Mouse (Mus musculus): ENCODE measurements at regions not wholly inside any gene's neighbourhood (a gene's known extent, or its start where the extent isn't known, plus 50 kb on each side); places are given as distances from the start of the nearest gene placed in this dataset.

- DNase-seq (ENCODE audit: low spot score) = no peak
These were observed 51.5 kb upstream of the Stmnd1 start for GRCm38 (mm10) chr13:46222031-46222430.

GRCm38 (mm10) chr13:46218101-46218701 lies 55.3 kb upstream of the Stmnd1 start:
- DNase-seq (ENCODE audit: low spot score) = no peak

GRCm38 (mm10) chr13:46216954-46217838 lies 56.3 kb upstream of the Stmnd1 start:
- no peak for DNase-seq (ENCODE audit: low spot score)

- no peak for DNase-seq (ENCODE audit: low spot score)
These were observed 70.0 kb upstream of the Stmnd1 start for GRCm38 (mm10) chr13:46203551-46203950.

- DNase-seq (ENCODE audit: low spot score) = no peak
These were observed 70.9 kb upstream of the Stmnd1 start for GRCm38 (mm10) chr13:46202586-46202985.

- no peak for DNase-seq (ENCODE audit: low spot score)
These were observed 72.4 kb upstream of the Stmnd1 start for GRCm38 (mm10) chr13:46201029-46201599.

GRCm38 (mm10) chr13:46193131-46193530 lies 80.4 kb upstream of the Stmnd1 start:
- DNase-seq (ENCODE audit: low spot score) = no peak

- DNase-seq (ENCODE audit: low spot score) = no peak
These were observed 83.8 kb upstream of the Stmnd1 start for GRCm38 (mm10) chr13:46189726-46190125.

GRCm38 (mm10) chr13:46182851-46183250 lies 90.7 kb upstream of the Stmnd1 start:
- DNase-seq (ENCODE audit: low spot score) = no peak

- DNase-seq (ENCODE audit: low spot score) = no peak
These were observed 92.9 kb upstream of the Stmnd1 start for GRCm38 (mm10) chr13:46180606-46181133.

- DNase-seq (ENCODE audit: low spot score) = no peak
These were observed 93.6 kb upstream of the Stmnd1 start for GRCm38 (mm10) chr13:46179916-46180315.

GRCm38 (mm10) chr13:46173103-46173502 lies 100.4 kb upstream of the Stmnd1 start:
- no peak for DNase-seq (ENCODE audit: low spot score)

- peak; percentile 35 for DNase-seq (ENCODE audit: low spot score)
These were observed 111.5 kb upstream of the Stmnd1 start for GRCm38 (mm10) chr13:46162025-46162374.

GRCm38 (mm10) chr13:46161261-46162024 lies 112.1 kb upstream of the Stmnd1 start:
- DNase-seq (ENCODE audit: low spot score) = no peak

- no peak for DNase-seq (ENCODE audit: low spot score)
These were observed 114.2 kb upstream of the Stmnd1 start for GRCm38 (mm10) chr13:46159354-46159753.

- DNase-seq (ENCODE audit: low spot score) = no peak
These were observed 120.0 kb upstream of the Stmnd1 start for GRCm38 (mm10) chr13:46153282-46154260.

- no peak for DNase-seq (ENCODE audit: low spot score)
These were observed 133.5 kb upstream of the Stmnd1 start for GRCm38 (mm10) chr13:46140006-46140405.

GRCm38 (mm10) chr13:46139251-46139650 lies 134.3 kb upstream of the Stmnd1 start:
- DNase-seq (ENCODE audit: low spot score) = no peak

GRCm38 (mm10) chr13:46135411-46135810 lies 138.1 kb upstream of the Stmnd1 start:
- DNase-seq (ENCODE audit: low spot score) = no peak

GRCm38 (mm10) chr13:46129236-46129855 lies 144.2 kb upstream of the Stmnd1 start:
- DNase-seq (ENCODE audit: low spot score) = no peak

All from urinary bladder, adult 2 months (tissue).